Mouse (Mus musculus) C2C12 (cell line): ENCODE measurements around the gene Ireb2.

Source experiments
- CEBPB ChIP-seq: IDR thresholded peaks from one replicate; pipeline ENCODE4 v1.6.1; 2011; ENCODE audit warnings: low read depth, mild to moderate bottlenecking, control low read depth, moderate library complexity
- CTCF ChIP-seq: IDR thresholded peaks from one replicate; pipeline ENCODE4 v1.5.1; 2011; ENCODE audit not compliant: control insufficient read depth, insufficient read depth, insufficient read length
- MAX ChIP-seq: IDR thresholded peaks from one replicate; pipeline ENCODE4 v1.6.1; 2011; ENCODE audit warnings: mild to moderate bottlenecking, control low read depth
- MYOD1 ChIP-seq: IDR thresholded peaks from one replicate; pipeline ENCODE4 v1.6.1; 2011; ENCODE audit warnings: low read depth; ENCODE audit not compliant: control insufficient read depth, insufficient read length
- USF1 ChIP-seq: IDR thresholded peaks from one replicate; pipeline ENCODE4 v1.6.1; 2011; ENCODE audit warnings: low read depth, mild to moderate bottlenecking, control low read depth, moderate library complexity

- TF ChIP-seq CTCF, result no peak
- no peak for TF ChIP-seq CEBPB
- no peak for TF ChIP-seq MYOD1
- no peak for TF ChIP-seq USF1
- TF ChIP-seq MAX, result no peak
These were observed 54.6 kb downstream of the Ireb2 start for GRCm38 (mm10) chr9:54918191-54918590.
